Mouse (Mus musculus) adrenal gland, postnatal 25 days (tissue): ENCODE results near the gene Gpalpp1. TPM values are rescaled to one million over a fixed set of nuclear protein-coding genes. Genes with fewer than 3 reads are reported as not detected.

Source experiments
- DNase-seq: peaks from one replicate; pipeline ENCODE4 v3.0.0; 2021; ENCODE audit warnings: mixed read lengths
- total RNA-seq: library from RNA; stranded (reverse); gene quantifications from 2 replicates; pipeline ENCODE4 v1.2.3, GENCODE M21; 2021

Gpalpp1 gene
- total RNA-seq, 1 experiment from 2014 or later: 22.3 TPM

DNA sequence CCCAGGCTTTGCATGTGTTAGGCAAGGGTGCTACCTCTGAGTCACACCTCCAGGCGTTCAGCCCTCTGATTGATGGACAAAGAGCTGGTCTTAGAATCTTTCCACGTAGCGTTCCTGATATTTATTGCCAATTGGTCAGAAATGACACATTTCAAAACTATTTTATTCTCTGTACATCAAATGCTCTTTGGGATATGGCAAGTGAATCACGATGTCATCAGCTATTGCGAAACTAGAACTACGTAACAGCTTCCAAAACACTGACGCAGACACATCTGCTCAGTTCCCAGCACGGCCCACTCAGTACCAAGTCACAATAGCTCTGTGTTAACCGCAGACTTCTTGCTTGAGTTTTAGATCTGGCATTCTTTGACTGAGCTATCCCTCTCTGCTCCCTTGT, 11.0 kb downstream of the Gpalpp1 start:
- no peak for DNase-seq

DNA sequence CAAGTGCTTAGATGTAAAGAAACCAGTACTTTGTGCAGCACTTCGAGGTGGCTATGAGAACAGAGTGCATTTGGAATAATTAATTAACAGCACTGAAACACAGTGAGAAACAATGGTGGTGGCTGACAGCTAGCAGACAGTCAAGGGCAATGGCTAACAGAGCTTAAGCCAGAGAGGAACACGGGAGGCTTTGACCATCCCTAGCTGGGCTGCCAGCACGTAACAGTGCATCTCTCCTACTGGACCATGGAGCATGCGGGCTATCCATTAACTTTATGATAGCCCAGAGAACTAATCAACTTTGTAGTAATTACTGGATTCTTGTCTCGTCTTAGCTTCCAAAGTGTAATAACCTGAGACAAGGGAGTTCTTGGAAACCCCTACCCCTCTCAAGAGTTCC, 12.7 kb downstream of the Gpalpp1 start:
- no peak for DNase-seq

DNA sequence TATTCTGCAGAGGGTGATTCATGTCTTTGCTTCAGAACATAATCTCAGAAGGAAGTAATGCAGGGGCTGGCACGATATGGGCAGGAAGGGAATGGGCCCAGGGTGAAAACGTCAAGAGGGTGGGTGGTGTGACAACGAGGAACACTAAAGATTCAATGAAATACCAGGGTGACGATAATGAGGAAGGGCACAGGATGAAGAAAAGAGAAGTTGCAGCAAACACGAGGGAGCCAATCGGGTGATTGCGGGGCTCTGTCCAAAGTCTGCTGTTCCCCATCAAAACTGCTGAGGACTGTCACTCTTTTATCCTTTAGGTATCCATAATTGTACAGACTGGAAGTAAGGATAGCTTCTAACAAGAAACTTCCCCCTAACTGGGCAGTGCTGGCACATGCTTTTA, 13.3 kb downstream of the Gpalpp1 start:
- DNase-seq: no peak

DNA sequence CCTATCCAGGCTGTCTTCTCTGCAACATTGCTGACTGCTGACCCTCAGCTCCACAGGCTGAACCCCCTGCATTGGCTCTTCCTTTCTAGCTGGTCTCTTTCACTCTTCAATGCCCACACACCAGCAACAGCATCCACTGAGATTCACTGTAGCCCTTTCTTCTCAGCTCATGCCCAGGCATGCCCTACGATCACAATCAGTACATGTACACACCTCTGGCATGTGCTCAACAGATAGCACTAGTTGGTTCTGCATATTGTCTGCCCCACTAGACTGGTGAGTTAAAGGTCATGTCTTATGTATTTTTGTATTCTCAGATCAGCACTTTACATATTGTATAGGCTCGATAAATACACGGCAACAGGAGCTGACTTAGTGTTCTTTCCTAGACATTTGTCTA, 26.4 kb downstream of the Gpalpp1 start:
- DNase-seq: no peak

DNA sequence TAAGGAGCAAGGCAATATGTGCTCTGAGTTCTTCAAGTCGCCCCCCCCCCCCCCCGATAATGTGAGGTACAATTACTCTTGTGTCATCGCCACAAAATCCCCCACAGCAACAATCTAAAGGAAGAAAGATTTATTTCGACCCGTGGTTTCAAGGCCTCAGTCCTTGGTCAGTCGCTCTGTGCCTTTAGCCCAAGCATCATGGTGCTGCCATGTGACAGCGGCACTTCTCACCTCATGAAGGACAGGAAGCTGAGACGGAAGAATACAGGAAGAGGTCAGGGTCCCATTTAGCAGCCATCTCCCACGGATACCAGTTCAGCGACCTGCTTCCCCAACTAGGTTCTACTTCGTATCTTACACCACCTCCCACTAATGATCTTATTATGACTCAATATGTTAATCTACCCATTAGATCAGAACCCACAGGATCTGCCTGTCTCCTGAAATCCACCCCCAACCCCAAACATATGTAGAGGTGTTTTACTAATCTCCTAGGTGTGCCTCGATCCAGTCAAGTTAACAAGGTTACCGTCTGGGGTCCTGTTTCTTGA, 28.4 kb downstream of the Gpalpp1 start:
- no peak for DNase-seq

DNA sequence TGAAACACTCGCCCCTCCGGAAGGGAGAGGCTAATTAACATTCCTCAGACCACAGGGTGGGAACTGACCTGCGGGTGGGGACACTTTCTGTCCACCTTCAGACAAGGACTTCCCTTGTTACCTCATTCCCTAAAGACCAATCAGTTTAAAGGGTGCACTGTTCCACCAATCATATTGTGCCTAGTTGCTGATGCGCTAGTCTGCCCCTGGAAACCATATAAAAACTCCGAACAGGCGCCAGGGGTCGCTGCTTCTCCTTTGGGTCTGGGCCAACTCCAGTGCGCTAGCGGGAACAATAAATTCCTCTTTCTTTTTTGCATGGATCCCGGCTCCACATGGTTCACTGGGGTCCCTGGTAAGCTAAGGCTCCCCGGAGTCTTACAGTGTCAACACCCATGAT, 29.1 kb downstream of the Gpalpp1 start:
- peak; percentile 12 for DNase-seq

DNA sequence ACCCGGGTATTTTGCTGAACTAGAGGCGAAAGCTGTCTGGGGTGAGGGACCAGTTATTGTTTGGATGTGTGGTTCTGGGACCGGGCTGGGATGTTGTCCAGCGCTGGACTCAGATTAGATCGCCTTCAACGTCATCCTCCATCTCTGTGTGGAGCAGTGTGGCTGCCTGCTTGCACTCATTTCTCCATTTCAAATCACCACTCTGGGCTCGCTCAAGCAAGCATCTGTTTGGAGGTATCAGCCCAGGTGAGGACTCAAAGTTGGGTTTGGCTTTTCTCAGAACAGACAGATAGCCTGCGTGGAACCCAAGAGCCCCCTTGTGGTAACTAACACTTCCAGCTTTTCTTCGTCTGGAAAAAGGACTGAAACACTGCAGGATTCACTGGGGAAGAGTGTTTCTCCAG, 33.5 kb downstream of the Gpalpp1 start:
- DNase-seq: peak; percentile 20

DNA sequence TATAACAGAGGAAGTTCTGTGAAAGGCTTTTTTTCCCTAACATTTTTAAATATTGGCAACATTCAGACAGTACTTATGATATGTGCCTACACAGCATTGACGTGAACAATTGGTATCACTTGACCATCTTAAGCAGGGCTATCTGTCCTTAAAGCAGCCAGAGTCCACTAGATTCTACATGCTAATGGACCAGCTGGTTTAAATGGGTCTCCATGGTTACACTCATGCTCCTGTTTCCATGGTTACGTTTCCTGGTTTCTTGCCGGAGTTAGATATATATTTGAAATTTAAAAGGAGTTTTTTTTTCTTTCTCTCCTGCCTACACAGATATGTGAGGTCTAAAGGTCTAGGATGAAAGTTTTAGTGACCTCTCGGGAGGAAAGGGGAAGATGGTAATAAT, 34.0 kb downstream of the Gpalpp1 start:
- no peak for DNase-seq

DNA sequence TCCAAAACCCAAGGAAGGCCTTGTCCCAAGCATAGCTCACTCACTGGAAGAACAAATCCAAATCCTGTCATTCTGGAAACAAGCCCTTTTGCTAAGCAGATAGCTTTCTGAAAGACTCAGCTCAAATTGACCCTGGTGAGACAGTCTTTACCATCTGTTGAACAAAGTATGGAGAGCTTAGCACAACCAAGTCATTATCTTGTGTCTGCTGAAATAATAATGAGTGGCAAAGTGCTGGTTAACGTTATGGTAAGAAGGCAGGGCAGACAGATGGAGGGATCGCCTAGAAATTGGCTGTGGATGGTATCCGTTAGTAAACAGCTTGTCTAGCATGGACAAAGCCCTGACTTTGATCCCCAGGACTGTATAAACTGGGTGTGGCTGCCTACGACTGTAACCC, 34.8 kb downstream of the Gpalpp1 start:
- DNase-seq: no peak

DNA sequence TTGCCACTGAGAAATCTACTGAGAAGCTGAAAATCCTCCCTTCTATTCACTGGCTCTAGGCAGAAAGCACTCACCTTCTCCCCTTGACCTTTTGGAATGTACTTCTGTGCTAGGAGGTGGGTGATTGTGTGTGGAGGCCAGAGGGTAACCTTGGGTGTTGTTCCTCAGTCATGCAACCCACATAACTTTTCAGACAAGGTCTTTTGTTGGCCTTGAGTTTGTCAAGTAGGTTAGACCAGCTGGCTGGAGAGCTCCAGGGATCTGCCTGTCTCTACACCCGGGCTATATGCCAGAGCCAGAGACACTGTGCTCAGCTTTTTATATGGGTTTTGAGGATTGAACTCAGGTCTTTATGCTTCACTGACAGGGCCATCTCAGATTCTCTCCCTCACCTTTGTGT, 36.4 kb downstream of the Gpalpp1 start:
- DNase-seq: peak; percentile 8

DNA sequence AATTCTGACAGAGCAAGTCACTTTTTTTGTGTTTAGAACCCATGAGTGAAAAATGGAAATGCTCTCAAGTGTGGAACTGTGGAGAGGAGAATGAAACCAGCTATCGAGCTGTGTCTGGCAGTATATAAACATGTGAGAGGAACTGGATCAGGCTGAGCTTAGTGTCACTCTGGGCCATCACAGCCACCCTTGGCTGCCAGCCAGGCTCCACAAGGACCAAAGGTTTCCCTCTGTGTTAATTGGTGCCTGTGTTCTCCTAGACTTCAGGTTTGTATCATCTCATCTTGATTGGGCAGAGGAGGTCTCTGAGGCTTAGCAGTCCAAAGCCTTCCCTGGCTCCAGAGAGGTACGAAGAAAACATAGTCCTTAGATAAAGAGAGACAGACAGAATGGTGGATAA, 37.9 kb downstream of the Gpalpp1 start:
- DNase-seq: peak; percentile 20

DNA sequence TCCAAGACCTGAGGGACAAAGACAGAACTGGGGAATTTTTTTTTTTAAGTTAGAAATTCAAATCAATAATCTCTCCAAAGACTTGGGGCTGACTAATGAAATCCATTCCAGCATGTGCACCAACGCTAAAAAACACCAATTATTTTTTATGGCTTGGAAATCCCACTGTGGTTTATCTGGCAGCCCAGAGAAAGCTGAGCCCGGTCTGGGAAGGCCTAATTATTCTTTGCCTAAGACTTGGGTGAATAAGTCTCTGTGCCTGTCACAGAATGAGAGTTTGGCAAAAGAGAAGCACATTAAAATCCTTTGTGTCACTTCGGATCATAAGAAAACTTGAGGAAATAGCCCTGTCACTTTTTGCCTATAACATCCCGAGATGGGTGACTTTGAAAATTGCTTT, 41.3 kb downstream of the Gpalpp1 start:
- DNase-seq: no peak

DNA sequence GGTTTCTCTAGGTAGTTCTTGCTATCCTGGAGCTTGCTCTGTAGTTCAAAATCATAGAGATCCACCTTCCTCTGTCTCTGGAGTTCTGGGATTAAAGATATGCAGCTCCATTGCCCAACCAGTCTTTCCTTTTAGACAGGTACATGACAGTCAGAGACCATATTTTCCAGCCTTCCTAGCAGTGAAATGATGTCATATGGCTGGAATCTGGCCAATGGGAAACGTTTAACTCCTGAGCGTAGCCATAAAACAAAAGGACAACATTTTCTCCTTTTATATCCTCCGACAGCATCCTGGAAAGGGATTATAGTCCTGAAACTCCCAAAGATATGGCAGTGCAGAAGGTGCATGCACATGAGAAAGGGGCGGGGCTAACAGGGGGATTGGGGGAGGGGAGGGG, 42.3 kb downstream of the Gpalpp1 start:
- DNase-seq: no peak

DNA sequence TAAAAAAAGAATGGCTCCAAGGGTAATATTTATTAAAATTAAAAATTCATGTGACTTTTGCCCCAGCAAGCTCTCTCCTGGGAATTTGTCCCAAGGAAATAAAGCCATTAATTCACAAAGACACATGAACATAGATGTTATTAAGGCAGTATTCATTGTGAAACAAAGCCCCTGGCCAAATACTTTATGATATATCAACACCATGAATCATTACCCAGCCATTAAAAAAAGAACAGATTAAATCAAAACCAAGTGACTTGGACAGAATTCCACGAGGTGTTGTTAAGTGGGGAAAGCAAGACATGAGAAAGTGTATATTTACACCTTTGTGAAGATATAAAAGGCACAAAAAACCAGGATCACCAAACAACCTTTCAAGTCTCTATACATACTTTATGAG, 43.3 kb downstream of the Gpalpp1 start:
- DNase-seq: no peak

DNA sequence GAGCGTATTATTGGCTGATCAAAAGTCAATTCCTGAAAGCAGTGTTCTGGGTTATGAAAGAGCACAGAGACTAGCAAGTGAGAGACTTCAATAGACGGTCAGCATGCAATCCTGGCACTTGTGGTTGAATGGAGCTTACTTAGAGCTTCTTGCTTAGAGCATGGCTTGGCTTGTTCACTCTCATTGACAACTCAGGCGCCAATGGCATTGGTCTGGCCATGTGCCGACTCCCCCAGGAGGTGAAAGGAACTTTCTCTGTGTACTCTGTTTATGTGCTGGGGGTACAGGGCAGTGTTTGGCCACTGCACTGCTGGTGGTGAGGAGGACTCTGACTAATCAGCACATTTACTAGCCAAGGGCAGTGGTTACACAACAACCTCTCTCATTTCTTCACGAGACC, 51.1 kb downstream of the Gpalpp1 start:
- no peak for DNase-seq

DNA sequence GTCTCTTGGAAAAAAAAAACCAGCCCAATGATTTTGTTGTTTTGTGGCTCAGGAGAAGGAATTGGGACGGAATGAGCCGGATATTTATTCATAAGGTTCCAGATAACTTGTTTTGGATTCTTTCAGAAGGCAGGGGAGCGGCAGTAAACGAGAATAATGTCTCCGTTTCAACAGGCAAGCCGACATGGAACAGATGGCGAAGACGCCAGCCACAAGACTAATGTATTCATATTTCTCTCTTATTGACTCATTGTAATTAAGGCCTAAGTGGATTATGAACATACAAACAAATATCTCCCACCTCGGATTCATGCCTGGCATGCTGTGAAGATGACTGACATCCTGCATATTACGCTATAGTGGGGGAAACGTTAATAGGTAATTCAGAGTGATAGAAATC, 56.8 kb downstream of the Gpalpp1 start:
- no peak for DNase-seq

DNA sequence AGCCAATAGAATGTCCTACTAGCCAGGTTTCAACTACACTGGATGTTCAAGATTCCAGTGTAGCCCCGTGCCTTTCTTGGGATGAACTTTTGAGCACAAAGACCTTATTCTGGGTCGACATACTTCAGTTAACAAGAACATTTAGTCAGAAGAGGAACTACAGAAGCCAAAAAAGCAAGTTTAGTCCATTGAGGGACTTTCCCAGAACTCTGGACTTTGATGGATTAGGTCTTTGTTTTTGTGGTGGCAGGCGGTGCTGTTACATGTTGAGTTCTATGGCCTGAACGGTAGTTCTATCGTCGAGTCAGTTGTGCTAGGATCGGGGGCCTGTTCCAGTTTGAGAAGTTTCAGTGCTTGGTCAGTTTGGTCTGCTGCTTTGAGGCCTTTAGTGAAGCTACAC, 58.6 kb downstream of the Gpalpp1 start:
- no peak for DNase-seq

DNA sequence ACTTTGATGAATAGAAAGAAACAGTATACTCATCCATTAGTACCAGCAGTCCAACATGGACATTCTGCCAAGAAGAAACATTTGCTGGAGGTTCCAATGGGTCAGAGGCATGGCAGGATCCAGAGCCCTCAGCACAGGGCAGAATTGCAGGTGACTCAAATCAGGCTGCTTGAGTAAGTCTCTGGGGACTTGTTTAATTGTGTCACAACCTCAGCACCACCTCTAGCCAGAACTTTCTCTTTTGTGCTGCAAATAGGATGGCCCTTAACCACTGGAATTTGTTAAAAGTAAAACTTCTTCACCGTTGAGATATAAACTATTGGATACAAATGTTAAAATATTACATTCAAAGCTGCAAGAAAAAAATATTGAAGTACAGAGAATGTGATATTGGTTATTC, 64.8 kb downstream of the Gpalpp1 start:
- DNase-seq: no peak

DNA sequence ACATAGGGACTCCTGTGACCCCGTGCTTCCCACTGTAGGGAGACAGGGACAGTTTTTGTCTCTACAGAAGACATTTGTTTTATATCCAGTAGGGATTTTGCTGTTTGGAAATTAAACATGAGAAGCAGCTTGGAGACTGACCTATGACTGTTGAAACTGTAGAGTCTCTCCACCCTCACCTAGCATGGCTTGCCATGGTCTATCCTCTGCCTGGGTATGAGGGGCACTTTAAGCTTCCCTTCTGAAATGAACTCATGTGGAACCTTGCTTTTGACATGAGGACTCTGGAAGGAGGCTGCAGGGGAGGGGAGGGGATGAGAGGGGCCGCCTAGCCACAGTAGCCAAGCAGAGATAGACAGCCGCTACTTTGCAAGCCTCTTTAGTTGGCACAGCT, 66.4 kb downstream of the Gpalpp1 start:
- no peak for DNase-seq

DNA sequence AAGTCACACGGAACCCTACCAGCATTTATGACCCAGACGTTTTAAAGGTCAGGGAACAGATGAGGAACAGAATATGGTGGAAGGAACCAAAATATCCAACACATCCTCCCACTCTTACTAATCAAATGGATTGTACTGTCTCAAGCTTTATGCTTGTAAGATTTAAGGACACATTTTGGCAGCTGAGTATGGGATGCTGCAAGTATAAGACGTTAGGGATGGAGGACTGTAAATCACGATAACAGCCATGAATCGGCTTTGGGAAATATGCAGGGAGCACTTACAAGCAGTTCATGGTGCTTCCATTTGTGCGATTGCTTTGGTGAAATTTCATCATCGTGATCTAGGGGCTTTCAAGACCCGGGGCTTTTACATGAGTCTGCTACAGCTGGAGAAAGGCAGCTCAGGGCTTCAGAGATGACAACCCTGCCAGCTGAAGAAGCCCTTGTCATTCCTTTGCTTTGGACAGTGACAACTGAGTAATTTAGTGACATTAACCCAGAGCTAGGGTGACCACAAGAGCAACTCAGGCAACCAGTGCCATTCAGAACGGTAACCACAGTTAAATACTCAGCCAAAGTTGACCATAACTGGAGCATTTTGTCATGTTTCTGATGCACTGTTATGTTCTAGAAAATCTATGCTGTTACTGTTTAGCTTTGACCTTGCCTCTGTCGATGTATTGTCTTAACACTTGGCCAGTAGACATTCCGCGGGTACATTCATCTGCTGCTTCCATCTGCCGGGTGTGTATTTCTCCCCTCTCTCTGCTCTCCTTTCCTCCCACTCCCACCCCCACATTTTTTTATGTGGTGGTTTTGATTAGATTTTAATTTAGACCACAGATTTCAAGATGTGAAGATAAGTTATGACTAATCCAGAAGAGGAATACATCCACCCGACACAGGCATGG, 67.1 kb downstream of the Gpalpp1 start:
- no peak for DNase-seq
